Mouse (Mus musculus) megakaryocyte, embryonic 14.5 days (primary cell): ENCODE measurements around the gene Nodal.

Experiments used
- FLI1 ChIP-seq: IDR thresholded peaks from 2 replicates; pipeline ENCODE4 v1.6.1; 2012; ENCODE audit warnings: low read length, inconsistent platforms, mixed read lengths
- GATA1 ChIP-seq: IDR thresholded peaks from 3 replicates; pipeline ENCODE4 v1.6.1; 2012; ENCODE audit warnings: mixed read lengths, low read length, inconsistent platforms, borderline replicate concordance

- TF ChIP-seq FLI1 = no peak
- TF ChIP-seq GATA1 = no peak
These were observed 22.5 kb downstream of the Nodal start for GRCm38 (mm10) chr10:61440202-61440800.
